Mouse (Mus musculus) monocyte, adult 59 days (primary cell): ENCODE results near the gene Fzd4. TPM values are rescaled to one million over a fixed set of nuclear protein-coding genes. Genes with fewer than 3 reads are reported as not detected.

Experiments
- total RNA-seq, 2 experiments: library from RNA; stranded (reverse); gene quantifications; one replicate each; pipeline ENCODE4 v1.2.4; 2023

The Fzd4 gene
- total RNA-seq, result 1 to 10 TPM; 4.0 to 4.3 TPM

DNA sequence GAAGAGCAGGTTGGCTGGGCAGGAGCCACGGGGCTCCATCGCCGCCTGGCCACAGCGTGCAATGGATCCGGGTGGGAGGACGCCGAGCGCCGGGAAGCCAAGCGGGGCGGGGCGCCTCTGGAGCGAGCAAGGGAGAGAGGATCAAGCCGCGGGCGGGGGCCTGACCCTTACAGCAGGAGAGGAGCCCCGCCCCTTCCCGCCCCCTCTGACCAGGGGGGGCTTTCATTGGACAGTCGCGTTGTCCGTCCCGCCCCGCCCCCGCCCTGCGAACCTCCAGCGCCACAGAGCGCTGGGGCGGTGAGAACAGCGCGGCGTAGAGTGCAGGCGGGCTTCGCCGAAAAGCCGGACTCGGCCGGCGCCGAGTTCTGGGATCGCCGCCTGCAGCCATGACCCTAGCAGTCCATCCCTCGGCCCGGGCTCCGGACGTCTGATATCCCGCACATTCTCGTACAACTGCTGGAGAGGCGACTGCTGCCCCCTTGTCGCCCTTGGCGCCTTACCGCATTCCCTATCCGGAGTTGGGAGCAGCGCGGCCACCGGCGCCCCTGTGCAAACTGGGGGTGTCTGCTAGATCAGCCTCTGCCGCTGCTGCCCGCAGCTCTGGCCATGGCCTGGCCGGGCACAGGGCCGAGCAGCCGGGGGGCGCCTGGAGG, at the start of gene Fzd4, which contains the start of gene Tmem135:
Gene Fzd4 (plus strand): TSS at position 275 of the 653 bp plus-strand sequence.
Gene Tmem135 (minus strand): TSS at position 142 of the 653 bp plus-strand sequence.

Other genes with a start within 250 kb of the Fzd4 start
- gene Tmem135, start 133 bp upstream of the Fzd4 start, total RNA-seq, result 10 to 100 TPM; 64.9 to 77.5 TPM
- gene Prss23, start 122.8 kb downstream of the Fzd4 start, total RNA-seq, result 1 to 10 TPM in 1 of 2 experiments, under 1 TPM in 1; 0.49 to 1.1 TPM
- gene Me3, start 228.0 kb downstream of the Fzd4 start, total RNA-seq, result not detected